Mouse (Mus musculus) cerebral cortex, adult 2 months (tissue): ENCODE data around the gene Gdf10.

Experiments
- WGBS: fragments of 180-500 bp; shearing (Covaris S2); methylation state at CpG from one replicate; pipeline ENCODE4 v1.1.7; 2018; 5-methylcytosine and 5-hydroxymethylcytosine counted together

The Gdf10 gene

DNA sequence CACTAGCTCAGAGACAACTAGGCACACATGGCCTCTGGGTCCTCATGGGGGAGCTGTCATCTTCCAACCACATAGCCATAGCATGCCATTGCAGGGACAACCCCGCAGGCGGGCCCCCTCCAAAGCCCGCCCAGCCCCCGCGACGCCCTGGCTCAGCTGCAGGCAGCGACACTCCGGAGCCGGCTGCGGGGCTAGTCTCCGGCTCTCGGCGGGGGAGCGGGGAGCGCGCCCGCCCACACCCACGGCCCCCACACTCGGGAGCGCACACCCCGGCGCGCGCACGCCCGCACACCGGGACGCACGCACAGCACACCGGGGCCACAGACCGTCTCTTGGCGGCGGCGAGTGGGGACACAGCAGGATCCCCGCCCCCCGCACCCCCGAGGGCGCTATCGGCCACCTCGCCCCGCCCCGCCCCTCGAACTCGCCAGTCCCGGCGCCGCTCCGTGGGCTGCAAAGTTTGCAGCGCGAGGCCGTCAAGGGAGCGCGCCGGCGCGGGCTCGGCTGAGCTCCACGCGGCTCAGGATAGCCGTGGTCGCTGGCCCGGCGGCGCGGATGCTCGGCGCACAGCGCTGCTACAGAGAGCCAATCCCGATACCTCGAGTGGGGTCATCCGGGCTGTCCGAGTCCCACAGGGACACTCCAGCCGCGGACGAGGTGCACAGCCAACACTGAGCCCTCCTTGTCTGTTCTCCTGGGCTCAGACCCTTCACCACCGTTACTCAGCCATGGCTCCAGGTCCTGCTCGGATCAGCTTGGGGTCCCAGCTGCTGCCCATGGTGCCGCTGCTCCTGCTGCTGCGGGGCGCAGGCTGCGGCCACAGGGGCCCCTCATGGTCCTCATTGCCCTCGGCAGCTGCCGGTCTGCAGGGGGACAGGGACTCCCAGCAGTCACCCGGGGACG, at the start of gene Gdf10:
Gdf10 (plus strand) TSS at position 420 of the 903 bp plus-strand sequence.
- under 1% methylated on average over 83 of the region's 85 CpGs for WGBS

GRCm38 (mm10) chr14:33878826-33879225, 44.6 kb upstream of the Gdf10 start:
- 63% methylated on average over 1 of the region's 1 CpGs for WGBS

- 88% methylated on average over 3 of the region's 3 CpGs for WGBS
These were observed 43.2 kb upstream of the Gdf10 start for GRCm38 (mm10) chr14:33880236-33880635.

GRCm38 (mm10) chr14:33881471-33881870, 41.9 kb upstream of the Gdf10 start:
- WGBS, result 95% methylated on average over 3 of the region's 3 CpGs

DNA sequence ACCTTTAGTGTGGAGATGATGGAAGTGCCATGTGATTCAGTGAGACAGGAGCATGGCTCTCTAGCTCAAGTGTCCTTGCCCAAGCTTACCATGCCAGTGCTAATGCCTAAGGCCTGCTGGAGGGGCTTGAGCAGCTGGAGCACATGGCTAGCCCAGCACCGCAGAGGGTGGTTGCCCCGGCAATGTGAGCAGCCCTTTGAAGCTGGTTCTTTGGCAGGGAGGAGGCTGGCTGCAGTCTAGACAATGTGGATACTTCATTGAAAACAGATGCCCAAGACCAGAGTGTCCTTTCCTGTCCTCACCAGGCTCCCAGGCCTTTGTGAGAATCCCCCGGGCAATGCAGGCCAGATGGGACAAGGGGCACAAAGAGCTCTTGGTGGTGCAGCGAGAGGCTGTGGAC, 40.3 kb upstream of the Gdf10 start:
- 71% methylated on average over 4 of the region's 4 CpGs for WGBS

DNA sequence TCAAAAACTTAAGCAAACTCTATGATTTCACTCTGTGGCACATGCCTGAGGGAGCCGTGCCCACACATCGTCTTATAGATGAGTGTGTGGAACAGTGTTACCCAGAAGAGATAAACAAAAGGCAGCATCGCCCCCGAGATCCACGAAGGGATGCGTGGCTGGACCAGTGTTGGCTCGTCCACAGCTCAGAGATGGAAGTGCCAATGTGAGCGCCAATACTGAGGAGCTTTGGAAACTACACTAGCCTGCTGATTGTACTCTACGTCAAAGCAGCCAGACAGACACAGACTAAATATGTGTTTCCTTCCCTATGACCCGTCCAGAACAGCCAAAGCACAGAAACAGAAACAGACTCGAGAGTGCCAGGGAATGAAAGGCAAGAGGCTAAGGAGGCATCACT, 37.9 kb upstream of the Gdf10 start:
- WGBS, result 43% methylated on average over 11 of the region's 11 CpGs

GRCm38 (mm10) chr14:33888387-33889035, 34.9 kb upstream of the Gdf10 start:
- WGBS, result 65% methylated on average over 11 of the region's 11 CpGs

GRCm38 (mm10) chr14:33889971-33890370, 33.4 kb upstream of the Gdf10 start:
- WGBS, result 62% methylated on average over 3 of the region's 3 CpGs

DNA sequence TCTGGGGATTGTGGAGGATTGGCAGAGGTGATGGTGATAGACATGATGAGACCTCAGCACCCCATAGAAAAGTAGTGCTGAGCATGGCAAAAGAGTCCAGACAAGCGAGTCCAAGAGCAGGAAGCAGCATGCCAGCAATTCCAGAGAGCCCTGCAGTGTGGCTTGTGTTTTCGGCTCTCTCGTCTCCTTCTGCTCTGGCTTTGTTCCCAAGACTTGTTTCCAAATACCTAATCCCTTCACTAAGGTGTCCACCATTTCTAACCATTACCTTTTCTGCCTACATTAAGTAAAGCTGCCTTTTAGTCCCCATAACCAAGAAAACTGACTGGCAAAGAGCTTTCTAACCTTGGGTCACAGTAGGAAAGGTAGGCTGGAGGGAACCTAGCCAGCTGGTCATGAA, 31.9 kb upstream of the Gdf10 start:
- 78% methylated on average over 3 of the region's 3 CpGs for WGBS

- WGBS, result 66% methylated on average over 5 of the region's 5 CpGs
These were observed 27.6 kb upstream of the Gdf10 start for GRCm38 (mm10) chr14:33895777-33896176.

DNA sequence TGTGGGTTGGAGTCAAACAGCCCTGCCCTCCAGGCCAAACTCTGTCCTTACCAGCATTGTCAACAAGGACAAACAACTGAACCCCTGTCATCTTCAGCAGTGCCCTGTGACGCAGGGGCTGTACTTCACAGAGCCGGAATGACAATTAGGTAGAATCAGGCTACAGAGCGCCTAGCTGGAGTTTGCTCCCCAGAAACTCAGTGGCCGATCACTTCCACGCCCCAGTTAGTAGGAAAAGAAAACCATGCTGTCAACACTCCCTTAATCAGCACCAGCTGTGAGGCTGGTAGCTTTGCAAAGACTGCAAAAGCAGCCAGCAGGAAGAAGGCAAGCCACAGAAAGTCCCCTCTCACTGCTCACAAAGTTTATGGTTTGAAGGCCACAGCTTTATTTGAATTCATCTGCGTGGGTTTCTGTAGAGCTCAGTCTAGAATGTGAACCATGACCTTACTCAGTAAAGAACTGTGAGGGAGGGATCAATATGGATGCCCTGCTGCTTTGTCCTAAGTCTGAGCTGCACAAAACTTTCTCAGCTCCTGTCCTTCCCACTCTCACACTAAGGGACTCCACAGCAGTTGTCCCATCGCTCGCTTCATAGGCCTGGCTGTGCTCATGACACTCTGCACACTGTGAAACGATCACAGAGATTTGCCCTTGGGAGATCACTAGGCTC, 26.6 kb upstream of the Gdf10 start:
- 56% methylated on average over 9 of the region's 9 CpGs for WGBS

GRCm38 (mm10) chr14:33902783-33903182, 20.6 kb upstream of the Gdf10 start:
- 89% methylated on average over 4 of the region's 4 CpGs for WGBS

GRCm38 (mm10) chr14:33903199-33903598, 20.2 kb upstream of the Gdf10 start:
- 88% methylated on average over 1 of the region's 1 CpGs for WGBS

GRCm38 (mm10) chr14:33913727-33914126, 9.7 kb upstream of the Gdf10 start:
- 54% methylated on average over 3 of the region's 3 CpGs for WGBS

DNA sequence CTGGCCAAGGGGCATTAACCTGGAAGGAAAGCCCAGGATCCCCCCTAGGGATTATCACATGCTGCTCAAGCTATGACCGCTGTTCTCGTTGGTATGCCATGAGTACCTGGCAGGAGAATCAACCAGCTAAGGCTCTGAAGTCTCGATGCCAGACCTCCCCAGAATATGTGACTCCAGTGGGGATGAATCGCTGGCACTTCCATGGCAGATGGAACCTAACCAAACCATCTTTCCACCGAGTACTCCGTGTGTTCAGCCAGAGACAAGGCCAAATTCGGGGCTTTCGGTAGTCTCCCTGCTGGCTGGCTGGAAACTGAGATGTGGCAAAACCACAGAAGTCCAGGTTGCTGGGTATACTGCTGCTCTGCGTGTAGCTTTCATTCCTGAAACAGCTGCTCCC, 9.2 kb upstream of the Gdf10 start:
- 89% methylated on average over 9 of the region's 9 CpGs for WGBS

- 64% methylated on average over 14 of the region's 14 CpGs for WGBS
These were observed 2.4 kb upstream of the Gdf10 start for GRCm38 (mm10) chr14:33920727-33921559.

- WGBS, result 26% methylated on average over 8 of the region's 8 CpGs
These were observed 618 bp upstream of the Gdf10 start for GRCm38 (mm10) chr14:33922771-33923167.

DNA sequence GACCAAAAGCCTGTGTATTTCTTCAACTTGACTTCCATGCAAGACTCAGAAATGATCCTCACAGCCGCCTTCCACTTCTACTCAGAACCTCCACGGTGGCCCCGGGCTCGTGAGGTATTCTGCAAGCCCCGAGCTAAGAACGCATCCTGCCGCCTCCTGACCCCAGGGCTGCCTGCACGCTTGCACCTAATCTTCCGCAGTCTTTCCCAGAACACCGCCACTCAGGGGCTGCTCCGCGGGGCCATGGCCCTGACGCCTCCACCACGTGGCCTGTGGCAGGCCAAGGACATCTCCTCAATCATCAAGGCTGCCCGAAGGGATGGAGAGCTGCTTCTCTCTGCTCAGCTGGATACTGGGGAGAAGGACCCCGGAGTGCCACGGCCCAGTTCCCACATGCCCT, 8.5 kb downstream of the Gdf10 start:
- 73% methylated on average over 17 of the region's 17 CpGs for WGBS

GRCm38 (mm10) chr14:33932935-33933703, 9.7 kb downstream of the Gdf10 start:
- 74% methylated on average over 10 of the region's 10 CpGs for WGBS

DNA sequence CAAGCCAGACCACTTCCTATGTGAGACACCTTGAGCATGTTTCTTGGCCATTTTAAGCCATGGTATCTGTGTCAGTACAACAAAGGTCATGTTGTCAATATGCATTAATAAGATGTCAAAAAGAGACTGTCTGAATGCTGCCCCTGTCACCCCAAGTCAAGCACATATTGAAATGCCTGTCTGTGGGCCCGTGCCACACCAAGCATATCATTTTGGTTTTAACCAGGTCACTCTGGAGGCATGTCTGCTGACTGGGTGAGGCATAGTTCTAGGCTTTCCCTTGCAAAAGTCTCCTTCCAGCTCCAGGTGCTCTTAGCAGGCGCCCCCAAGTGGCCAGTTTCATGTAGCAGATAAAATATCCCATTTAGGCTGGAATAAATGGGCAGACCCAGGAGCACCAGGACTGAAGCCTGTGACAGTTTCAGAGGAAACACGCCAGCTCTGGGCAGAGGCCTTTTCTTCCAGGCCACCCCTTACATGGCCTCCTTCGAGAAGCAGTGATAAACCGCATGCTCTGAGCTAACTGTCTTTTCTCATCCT, 10.5 kb downstream of the Gdf10 start:
- 55% methylated on average over 5 of the region's 5 CpGs for WGBS

DNA sequence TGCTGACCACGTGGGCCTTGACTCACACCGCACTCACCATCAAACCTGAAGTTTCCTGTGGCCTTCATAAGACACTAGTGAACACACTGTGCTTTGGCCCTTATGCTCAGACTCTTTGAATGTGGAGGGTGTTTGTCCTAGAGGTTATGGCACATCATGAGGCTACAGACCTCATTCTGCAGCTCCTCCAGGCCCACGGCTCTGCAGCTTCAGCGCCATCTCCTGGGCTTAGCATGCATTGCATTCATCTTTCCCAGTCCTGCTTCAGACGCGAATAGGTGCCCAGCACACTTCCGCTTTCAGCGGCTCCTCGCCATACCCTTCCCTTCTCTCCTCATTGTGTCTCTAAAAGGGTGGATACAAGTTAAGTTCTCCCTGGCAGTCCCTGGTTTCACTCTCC, 15.7 kb downstream of the Gdf10 start:
- 29% methylated on average over 9 of the region's 9 CpGs for WGBS
